Mouse (Mus musculus) adrenal gland (tissue): ENCODE measurements around the gene Ccdc63.

Source experiments
- intact Hi-C: fragments of 180-260 bp; cut with DNase I; formaldehyde crosslinking; loops from one replicate; pipeline ENCODE4 v1.15.1; 2025

Gene Ccdc63

DNA sequence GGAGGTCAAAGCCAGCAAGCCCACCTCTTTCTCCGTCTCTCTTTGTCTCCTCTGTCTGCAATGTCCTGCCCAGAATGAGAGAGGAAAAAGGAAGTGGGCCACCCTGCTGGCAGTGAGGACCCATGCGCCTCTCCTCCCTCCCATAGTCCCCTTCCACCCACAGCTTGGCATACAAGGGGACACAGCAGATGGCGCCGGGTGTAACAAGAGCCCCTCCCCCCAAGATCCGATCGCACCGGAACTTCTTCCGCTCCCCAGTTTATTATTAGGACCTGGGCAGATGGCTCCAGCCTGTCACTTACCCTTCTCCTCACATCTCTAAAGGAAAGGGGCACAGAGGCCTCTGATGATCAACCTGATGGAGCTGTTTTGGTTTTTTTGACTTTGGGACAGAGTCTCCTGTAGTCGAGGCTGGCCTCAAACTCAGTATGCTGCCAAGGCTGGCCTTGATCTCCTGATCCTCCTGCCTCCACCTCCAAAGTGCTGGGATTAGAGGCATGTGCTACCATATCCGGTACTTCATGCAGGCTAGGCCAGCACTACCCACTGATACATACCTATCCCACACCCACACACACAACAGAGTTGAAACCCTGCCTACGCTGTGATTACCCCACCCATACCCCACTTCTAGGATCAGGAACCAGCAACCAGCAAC is 10.2 kb downstream of the Ccdc63 start:
- intact Hi-C loops: loop anchor here (2.0 to 10.0 kb wide), 2 partner anchors 134 to 264 kb away; partner anchors contain the start of genes Arpc3 and Tctn1

DNA sequence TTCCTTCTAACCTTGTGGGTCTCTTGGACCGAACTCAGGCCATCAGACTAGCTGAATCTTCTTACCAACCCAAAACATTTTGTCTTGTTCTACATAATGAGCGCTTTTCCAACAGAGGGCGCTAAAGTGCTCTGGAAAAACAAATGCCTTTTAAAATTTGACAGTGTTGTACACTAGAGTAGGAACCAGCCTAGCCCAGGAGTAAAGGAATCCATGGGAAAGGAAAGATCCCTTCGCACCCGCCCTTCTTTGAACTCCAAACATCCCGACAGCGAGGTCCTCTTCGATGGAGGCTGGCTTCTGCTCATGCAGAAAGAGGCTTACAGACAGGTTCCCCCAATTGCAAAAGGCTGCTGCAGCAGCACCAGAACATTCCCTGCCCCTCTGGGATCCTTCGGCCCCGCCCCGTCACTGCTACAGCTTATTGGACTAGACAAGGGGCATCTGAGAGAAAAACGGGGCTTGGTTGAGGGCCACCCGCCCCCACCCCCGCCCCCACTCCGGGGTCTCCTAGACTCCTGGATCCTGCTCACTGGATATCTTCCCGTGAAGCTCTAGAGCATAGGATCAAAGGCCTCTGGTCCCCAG is 11.5 kb downstream of the Ccdc63 start:
- intact Hi-C loops: loop anchor here (2.0 kb wide), 1 partner anchor 48 kb away; no protein-coding TSS in a partner anchor

DNA sequence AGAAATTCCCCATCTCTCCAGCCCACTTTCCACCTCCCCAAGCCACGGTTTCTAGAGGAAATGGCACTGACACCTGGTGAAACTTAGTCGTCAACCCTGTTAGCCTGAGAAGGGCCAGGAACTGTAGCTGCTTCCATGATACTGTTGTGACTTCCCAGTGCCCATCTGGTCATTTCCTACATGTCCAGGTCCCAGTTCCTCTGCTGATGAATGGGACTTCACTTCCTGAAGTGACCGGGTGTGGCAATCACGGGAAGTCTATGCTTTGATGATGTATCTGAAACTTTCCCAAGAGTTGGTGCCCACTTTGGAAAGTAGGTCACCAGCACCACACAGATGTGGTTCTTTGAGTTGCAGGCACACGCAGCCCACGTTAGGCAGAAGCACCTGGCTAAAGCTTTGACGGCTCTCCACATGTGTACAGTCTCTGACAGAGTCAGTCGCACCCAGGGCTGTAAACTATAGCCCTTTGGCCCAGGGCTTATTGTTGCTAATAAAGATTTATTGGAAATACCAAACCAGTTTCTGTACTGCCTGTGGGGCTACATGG is 15.3 kb downstream of the Ccdc63 start:
- intact Hi-C loops: no loop called here

DNA sequence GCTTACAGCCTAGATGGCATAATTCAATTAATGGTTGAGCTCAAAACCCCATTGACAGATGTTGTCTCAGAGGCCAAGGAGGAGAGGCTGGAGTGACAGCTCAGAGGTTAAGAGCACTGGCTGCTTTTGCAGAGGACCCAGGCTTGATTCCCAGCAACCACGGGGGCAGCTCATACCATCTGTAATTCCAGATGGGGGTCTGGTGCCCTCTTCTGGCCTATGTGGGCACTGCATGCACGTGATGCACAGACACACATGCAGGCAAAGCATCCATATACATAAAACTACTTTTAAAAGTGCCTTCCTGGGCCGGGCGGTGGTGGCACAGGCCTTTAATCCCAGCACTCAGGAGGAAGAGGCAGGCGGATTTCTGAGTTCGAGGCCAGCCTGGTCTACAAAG is 24.4 kb downstream of the Ccdc63 start:
- intact Hi-C loops: loop anchor here (5.0 kb wide), 1 partner anchor 226 kb away; no protein-coding TSS in a partner anchor

DNA sequence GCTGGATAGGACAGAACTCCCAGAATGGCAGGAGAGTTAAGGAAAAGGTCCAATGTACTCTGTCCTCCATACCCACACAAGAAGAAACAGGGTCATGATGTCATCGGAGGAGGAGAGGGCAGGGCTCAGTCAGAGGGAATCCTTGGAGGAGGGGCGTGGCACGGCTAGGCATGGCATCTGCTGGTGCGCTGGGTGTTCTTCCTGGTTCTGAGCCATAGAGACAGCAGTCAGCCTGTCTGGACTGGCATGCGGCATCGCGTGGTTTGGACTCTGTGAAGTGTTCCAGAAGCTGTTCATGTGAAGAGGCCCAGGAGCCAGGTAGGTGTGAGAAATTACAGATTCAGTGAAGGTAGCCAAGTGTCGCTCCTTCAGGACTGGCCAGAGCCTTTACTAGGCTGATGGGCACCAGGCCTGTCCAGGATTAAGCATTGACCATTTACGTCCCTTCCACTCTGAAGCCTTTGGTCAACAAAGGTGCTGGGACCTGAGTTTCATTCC is 25.3 kb downstream of the Ccdc63 start:
- intact Hi-C loops: loop anchor here (5.0 kb wide), 1 partner anchor 227 kb away; no protein-coding TSS in a partner anchor

DNA sequence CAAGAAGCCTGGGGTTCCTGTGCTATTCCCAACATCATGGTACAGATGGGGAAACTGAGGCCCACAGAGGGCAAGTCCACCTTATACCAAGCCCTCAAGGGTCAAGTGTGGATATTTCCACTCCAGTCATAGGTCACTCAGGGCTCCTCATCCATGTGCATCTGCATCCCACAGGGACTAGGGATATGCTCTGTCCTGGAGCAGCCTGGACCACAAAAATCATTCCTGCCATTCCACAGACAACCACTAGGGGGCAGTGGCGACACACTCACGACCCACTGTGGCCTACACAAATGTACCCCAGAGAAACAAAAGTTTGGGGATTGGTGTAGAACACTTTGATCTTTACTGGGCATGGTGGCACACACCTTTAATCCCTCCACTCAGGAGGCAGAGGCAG is 26.4 kb downstream of the Ccdc63 start:
- intact Hi-C loops: no loop called here

DNA sequence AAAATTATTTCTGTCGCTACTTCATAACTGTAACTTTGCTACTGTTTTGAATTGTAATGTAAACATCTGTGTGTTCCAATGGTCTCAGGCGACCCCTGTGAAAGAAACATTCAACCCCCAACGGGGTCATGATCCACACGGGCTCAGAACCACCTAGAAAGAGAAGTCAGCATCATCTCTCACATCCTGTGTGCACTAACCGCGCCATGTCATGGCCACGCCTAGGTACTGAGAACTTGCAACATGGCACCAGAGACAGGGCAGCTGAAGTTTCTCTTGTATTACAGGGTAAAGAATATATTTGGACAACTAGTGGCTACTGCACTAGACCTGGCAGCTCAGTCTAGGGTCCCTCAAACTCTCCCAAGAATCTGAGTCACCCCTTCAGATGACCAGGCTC is 27.2 kb downstream of the Ccdc63 start:
- intact Hi-C loops: no loop called here

DNA sequence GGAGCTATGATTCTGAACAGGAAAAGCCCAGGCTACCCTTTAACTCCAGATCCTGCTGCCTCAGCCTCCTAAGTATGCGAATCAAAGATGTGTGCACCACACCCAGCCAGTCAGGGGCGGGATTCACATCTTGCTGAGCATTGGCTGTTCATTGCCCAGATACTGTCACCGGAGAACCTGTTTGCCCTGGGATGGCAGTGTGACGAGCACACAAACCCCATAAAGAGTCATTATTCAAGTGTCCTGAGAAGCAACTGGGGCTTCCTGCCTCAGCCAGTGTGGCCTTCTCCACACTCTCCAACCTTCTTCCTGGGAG is 28.7 kb downstream of the Ccdc63 start:
- intact Hi-C loops: no loop called here

DNA sequence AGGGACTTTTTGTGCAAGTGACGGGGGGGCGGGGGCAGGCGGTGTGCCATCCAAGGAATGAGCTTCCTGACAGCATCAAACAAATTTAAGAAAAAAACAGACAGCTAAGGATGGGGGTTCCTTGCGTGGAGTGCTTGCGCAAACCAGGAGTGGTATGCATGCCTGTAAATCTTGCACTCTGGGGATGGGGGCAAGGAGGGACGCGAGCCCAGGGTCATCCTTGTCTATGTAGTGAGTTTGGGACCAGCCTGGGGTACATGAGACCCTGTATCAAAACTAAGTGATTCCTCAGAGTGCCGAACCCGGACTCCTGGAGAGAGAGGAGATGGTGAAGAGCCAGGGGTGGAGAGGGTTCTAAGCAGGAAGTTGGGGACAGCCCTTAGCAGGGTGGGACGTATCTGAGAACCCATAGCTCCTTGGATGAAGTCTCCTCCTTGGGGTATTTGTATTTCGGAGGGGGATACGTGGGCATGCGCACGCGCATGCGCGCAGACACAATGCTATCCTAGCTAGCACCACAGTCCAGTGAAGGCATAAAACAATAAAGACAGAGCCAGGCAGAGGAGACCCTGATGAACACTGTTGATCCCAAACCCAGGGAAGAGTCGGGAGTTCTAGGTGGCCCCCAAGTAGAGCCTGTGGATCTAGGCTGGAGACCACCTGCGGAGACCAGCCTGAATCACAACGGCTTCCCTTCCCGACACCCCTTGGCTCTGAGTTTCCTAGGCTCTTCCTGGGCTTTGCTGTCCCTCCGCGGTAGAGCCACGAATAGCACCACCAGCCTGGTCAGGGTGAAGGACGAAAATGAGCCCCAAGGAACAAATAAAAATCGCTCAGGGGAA is 29.3 kb downstream of the Ccdc63 start:
- intact Hi-C loops: no loop called here

DNA sequence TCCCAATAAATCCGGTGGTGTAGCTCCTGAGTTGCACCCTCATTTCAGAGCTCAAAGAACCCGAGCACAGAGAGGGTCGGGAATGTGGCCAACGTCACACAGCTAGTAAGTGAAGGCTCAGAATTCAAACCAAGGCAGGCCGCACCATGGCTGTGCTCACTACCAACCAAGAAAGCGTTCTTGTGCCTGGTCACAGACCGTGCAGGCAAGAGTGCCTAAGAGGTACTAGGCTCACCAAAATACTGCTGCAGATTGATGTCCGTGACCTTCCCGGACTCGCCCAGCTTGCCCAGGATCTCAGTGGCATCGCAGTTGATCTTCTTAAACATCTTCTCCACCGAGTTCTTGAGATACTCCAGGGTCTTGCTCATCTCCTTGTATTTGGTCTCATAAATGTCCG is 30.0 kb downstream of the Ccdc63 start:
- intact Hi-C loops: no loop called here

DNA sequence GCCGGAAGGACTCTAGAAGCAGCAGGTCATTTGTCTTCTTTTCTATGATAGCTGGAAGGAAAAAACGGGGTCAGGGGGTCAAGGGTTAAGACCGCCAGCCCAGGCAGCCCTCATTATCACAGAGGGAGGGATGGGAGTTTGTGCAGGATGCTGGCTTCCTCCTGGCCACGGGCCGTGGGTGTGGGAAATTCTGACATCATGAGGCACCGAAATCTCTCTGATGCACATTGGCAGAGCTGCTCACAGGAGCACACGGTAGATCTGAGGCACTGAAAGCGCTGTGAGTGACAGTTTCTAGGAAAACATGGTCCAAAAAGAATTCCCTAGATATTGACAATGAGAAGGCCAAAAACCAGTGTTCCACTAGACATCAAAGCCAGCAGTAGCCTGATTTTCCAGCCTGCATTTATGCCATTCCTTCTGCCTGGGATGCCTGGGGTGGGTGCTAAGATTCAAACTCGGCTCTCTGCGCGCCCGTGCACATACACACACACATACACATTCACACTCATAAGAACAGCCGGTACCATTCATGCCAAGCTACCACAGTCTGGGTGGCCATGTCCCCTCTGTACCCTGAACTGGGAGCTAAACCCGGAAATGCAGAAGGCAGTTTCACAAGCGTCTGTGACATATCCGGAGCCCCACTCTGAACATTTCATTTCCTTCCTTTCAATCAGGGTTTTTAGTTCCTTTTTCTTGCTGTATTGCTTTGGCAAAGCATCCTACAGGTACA is 31.1 kb downstream of the Ccdc63 start:
- intact Hi-C loops: no loop called here

DNA sequence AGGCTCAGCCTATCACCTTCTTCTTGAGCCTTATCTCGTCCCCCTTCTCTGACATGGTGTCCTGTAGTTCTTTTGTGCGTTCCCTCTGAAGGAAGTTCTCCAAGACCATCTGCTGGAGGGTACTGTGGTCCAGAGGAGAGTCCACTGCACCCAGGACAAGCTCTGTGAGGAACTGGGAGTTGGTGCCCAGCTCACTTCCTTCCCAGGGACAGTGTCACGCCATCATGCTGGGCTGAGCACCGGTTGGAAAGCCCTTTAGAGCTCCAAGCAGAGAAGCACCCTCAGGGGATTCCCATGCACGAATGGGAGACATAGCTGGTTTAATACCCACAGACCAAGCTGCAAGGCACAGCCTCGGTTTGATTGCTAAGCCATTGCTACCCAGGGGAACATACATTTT is 32.5 kb downstream of the Ccdc63 start:
- intact Hi-C loops: no loop called here

DNA sequence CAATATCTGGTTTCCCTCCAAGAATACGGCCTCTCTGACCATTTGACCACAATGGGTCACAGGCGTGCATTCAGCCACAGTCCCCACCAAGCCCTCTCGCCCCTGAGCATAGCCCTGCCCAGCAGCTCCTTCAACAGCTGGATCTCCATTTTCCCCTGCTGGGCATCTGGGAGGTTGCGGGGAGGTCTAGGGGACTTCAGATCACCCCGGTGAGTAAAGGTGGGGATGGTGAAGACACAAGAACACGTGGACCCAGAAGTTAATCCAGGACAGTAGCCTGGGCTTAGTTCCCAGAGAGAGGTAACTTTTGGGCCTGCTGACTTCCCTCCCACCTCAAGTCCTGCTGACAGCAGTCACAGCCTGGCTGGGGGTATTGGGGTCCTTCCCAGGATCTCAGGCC is 34.4 kb downstream of the Ccdc63 start:
- intact Hi-C loops: no loop called here

DNA sequence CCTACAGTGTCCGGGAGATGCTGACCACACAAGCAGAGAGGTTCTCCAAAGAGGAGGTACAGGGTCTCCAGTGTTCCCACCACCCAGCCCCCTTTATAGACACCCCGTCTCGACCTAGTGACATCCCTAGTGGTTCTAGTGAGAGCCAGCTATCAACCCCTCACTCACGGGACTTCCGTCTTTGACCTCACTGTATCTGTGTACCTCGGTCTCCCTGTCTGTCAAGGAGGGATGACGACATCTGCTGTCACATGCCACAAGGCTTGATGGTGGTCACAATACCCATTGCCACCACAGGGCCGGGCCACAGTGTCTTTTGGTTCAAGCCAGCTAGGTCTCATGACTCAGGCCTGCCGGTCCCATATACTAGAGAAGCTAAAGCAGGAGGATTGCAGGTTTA is 35.6 kb downstream of the Ccdc63 start:
- intact Hi-C loops: no loop called here

DNA sequence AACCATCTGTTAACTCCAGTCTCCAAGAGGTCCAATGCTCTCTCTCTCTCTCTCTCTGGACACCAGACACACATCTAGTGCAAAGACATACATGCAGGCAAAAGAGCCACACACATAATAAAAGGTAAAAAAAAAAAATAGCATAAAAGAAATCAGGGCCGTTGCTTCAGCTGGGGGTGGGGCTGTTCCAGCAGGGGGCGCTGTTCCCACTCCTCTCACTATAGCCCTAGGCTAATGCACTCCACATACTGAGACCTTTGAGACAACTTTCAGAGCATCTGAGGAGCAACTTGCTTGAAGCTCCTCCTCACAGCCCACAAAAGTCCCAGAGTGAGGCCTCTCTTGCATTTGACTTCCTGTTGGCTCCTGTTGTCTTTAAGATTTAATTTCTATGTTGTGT is 36.4 kb downstream of the Ccdc63 start:
- intact Hi-C loops: no loop called here

DNA sequence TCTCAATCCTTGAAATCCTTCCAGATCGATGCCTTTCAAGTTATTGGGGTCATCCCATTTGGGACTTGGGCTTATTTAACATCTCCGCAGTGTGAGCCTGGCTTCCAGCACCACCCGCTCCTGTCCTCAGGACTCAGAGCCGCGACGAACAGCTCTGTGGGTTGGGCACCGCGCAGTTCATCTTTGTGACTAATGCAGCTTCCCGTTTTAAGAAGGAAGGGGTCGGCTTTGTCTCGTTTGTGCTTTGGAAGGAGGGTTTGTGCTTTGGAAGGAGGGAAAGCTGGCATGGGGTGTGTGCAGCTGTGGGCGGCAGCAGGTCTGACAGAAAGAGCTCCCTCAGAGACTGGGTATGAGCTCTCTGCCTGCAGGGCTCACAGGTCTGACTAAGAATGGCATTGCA is 37.5 kb downstream of the Ccdc63 start:
- intact Hi-C loops: no loop called here

DNA sequence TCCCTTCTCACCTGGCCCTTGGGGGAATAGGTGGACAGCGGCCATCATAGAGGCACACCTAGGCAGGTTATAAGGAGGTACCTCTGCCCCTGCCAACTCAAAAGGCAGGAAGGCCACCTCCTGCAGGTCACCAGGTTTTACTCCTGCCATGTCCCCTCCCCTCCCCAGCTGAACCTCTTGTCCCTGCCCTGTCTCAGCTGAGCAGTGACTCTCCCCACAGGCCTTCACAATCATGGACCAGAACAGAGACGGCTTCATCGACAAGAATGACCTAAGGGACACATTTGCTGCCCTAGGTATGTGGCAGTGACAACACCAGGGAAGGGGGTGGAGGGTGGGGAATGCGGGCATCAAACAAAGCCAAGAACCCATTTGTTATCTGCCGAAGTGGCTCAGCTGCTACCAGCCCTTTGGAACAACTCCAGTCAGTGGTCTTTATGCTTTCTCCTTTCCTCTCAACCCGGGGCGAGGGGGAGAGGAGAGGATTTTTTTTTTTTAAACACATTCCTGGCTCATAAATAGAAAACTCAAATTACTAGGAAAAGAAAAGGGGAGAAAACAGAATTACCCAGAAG is 38.1 kb downstream of the Ccdc63 start:
- intact Hi-C loops: no loop called here

DNA sequence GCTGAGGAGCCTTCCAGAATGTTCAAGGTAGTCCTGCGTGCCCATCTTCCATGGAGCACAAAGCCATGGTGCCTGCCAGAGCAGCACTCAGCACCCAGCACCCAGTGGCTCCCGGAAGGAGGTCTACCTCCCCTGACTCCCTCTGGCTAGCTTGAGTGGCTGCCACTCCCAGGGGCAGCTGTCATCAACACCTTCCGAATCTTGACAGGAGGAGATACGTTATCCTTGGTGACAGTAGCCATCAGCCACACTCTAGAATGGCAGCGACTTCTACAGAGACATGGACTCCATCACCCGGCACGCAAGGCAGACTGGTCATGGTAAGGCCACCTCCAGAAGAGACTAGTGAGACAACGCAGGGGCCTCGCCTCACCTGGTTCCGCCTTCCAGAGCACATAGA is 46.2 kb downstream of the Ccdc63 start:
- intact Hi-C loops: no loop called here

DNA sequence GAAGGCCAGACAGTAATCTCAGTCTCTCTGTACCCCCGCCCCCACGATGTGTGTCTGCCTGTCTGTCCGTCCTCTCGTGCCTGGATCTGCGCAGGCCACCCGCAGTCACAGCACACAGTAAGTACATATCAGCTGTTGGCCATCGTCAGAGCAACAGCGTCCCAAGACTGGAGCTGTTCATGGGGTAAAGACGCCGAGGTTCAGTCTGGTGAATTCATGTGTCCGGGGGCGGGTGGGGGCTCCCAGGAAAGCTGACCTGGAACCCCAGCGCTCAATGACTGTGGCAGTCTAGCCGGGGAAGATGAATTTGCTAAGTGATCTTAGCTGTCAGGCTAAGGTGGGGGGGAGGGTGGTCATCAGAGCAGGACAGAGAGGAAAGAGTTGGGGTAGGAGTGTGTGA is 46.9 kb downstream of the Ccdc63 start:
- intact Hi-C loops: no loop called here

DNA sequence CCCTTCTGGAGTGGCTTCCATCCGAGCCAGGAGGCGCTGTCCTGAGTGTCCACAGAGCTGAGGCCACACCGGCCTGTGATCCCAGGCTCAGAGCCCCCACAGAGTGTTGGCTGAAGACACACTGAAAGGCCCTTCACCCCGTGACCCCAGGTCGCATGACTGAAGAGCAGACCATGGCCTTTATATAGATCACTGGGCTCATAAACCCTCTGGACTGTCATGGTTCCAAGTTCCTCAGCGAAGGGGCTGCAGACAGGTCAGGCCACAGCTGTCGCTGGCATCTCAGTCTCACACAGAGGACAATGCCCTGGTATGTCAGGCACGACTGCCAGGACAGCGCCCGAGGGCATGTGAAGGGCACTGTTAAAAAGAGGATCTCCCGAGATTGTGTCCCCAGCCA is 47.8 kb downstream of the Ccdc63 start:
- intact Hi-C loops: no loop called here

DNA sequence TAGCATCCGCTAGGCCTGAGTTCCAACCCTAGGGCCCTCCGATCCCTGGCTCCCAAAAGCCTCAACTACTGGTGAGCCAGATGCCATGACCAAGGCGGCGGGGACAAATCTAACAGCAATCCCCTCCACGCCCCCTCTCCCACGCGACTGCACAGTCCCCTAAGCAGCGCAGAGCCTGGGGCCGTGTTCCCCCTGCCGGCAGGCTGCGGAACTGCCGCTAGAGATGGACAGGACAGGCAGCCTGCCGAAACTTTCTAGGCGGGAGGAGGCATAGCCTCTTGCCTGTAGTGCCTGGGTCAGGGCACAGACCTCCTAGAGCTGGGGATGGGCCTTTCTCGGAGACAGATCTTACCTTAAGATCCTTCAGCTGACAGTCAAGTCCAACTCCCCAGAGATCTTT is 49.6 kb downstream of the Ccdc63 start:
- intact Hi-C loops: no loop called here
